Mouse (Mus musculus): ENCODE data around the gene 9930022D16Rik. TPM values are rescaled to one million over a fixed set of nuclear protein-coding genes. Genes with fewer than 3 reads are reported as not detected.

9930022D16Rik gene
- total RNA-seq, 2 experiments from 2014 or later = not detected

GRCm38 (mm10) chr11:109443468-109444263 is 29.9 kb downstream of the 9930022D16Rik start:
- no peak for DNase-seq
- intact Hi-C loops (cut with DNase I) = loop anchor here (5.0 kb wide), 1 partner anchor 201 kb away; no protein-coding TSS in a partner anchor

GRCm38 (mm10) chr11:109444600-109444999 is 30.9 kb downstream of the 9930022D16Rik start:
- peak in 1 of 2 experiments; percentile 43 for DNase-seq
- intact Hi-C loops (cut with DNase I) = loop anchor here (5.0 kb wide), 1 partner anchor 202 kb away; no protein-coding TSS in a partner anchor

GRCm38 (mm10) chr11:109445438-109446035 is 31.8 kb downstream of the 9930022D16Rik start:
- intact Hi-C loops (cut with DNase I) = loop anchor here (1.0 to 5.0 kb wide), 3 partner anchors 112 to 415 kb away; no protein-coding TSS in a partner anchor
- peak in 1 of 2 experiments; percentile 41 for DNase-seq

GRCm38 (mm10) chr11:109451169-109451568 is 37.5 kb downstream of the 9930022D16Rik start:
- intact Hi-C loops (cut with DNase I) = no loop called here
- no peak for DNase-seq

GRCm38 (mm10) chr11:109456261-109456660 is 42.5 kb downstream of the 9930022D16Rik start:
- DNase-seq = no peak
- intact Hi-C loops (cut with DNase I) = no loop called here

- no peak for DNase-seq
- intact Hi-C loops (cut with DNase I) = no loop called here
Observed at GRCm38 (mm10) chr11:109458165-109458564, 44.4 kb downstream of the 9930022D16Rik start.

GRCm38 (mm10) chr11:109460586-109460985 is 46.9 kb downstream of the 9930022D16Rik start:
- peak in 1 of 2 experiments; percentile 39 for DNase-seq
- intact Hi-C loops (cut with DNase I) = no loop called here

- intact Hi-C loops (cut with DNase I) = no loop called here
- DNase-seq = no peak
Observed at GRCm38 (mm10) chr11:109465068-109465467, 51.4 kb downstream of the 9930022D16Rik start.

- peak in 1 of 2 experiments; percentile 44 for DNase-seq
- intact Hi-C loops (cut with DNase I) = no loop called here
Observed at GRCm38 (mm10) chr11:109466987-109467386, 53.3 kb downstream of the 9930022D16Rik start.

- intact Hi-C loops (cut with DNase I) = no loop called here
- peak in 1 of 2 experiments; percentile 22 for DNase-seq
Observed at GRCm38 (mm10) chr11:109468133-109468532, 54.4 kb downstream of the 9930022D16Rik start.

Small RNA genes within 50 kb of the gene (microRNA-seq; reads per million reads assigned to microRNA genes)
- 0 reads per million in 2 experiments for gene Gm25540

Other genes with a start within 250 kb of the 9930022D16Rik start
- under 1 TPM; 0.39 to 0.41 TPM for gene Rgs9, start 115.8 kb upstream of the 9930022D16Rik start, total RNA-seq (2021)
- 10 to 100 TPM; 37.6 to 38.4 TPM for gene Gna13, start 51.1 kb upstream of the 9930022D16Rik start, total RNA-seq (2021)
- 10 to 100 TPM; 42.5 to 46.1 TPM for gene Amz2, start 12.0 kb downstream of the 9930022D16Rik start, total RNA-seq (2021)
- 1 to 10 TPM; 2.7 to 2.8 TPM for gene Arsg, start 59.5 kb downstream of the 9930022D16Rik start, total RNA-seq (2021)
- gene Slc16a6, start 59.7 kb downstream of the 9930022D16Rik start, total RNA-seq (2021) = 1 to 10 TPM; 7.3 to 7.7 TPM
- 100 to 1,000 TPM in 1 of 2 experiments, 10 to 100 TPM in 1; 98.4 to 101 TPM for gene Wipi1, start 198.1 kb downstream of the 9930022D16Rik start, total RNA-seq (2021)
- 100 to 1,000 TPM; 365 to 412 TPM for gene Prkar1a, start 235.5 kb downstream of the 9930022D16Rik start, total RNA-seq (2021)